Mouse (Mus musculus): ENCODE data around the gene Rabgef1.

- TF ChIP-seq CTCF (IDR thresholded peaks at IDR 0.05; ENCODE audit: low read depth, low read length) (no peak), POLR2A (IDR thresholded peaks at IDR 0.05; ENCODE audit: borderline replicate concordance, low read depth, low read length) (no peak)
Observed at GRCm38 (mm10) chr5:130191865-130192264, 20.3 kb downstream of the Rabgef1 start.

Measured in bone marrow macrophage, adult 2 months (primary cell).